Mouse (Mus musculus) layer of hippocampus, postnatal 10 days (tissue): ENCODE measurements at regions not wholly inside any gene's neighbourhood (a gene's known extent, or its start where the extent isn't known, plus 50 kb on each side); places are given as distances from the start of the nearest gene placed in this dataset.

Experiments used
- DNase-seq, 2 experiments: peaks; one replicate each; pipeline ENCODE4 v3.0.0; 2021; ENCODE audit warnings: low spot score in 2 of 2

DNA sequence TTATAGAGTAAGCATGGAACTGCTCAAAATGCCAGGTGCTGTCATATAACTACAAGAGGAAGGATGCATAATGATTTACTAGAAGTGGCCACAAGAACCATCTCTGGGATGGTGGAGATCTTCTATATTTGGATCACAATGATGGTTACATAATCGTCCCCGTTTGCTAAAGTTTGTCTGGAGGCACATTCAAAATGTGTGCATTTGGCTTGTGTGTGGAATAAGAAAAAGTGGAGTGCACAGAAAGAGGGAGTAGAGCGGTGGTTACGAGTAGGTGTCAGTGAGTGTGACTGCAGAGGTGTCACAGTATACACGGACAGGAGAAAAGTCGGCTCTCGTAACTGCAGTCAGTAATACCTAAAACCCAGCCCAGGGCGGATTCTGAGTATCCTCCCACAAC, 238.3 kb upstream of the Cnr1 start:
- no peak for DNase-seq

DNA sequence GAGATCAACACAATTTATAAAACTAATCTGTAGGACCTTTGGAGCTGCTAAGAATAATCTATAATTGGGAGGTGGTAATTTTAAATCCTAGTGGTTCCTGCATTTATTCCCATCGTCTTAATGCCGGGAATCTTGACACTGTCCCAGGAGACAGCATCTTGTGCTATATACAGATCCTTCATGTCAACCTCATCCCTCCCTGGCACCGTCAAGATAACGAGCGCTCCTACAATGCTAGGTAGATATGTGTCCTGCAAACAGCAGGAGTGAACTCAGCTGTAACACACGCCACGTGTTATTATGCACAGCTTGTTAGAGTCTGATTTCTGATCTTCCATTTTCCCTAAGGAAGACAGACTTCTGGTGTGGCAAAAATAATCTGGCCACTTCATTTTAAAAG, 237.0 kb upstream of the Cnr1 start:
- no peak for DNase-seq

DNA sequence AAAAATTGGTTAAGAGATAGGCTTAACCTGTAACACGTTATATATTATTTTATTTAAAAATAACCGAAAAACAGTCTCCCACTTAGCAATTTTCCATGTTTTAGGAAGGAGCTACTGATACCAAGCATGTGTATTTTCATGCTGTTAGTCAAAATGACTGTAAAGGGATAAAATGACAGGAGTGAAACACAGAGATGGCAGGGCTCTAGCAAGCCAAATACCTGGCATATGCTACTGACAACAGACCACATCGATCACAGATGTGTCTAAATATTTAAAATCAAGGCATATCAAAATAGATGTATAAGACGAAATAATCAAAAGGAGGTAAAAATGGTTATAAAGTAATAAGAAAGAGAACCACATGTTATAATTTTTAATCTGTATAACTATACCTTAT, 231.0 kb upstream of the Cnr1 start:
- no peak for DNase-seq

DNA sequence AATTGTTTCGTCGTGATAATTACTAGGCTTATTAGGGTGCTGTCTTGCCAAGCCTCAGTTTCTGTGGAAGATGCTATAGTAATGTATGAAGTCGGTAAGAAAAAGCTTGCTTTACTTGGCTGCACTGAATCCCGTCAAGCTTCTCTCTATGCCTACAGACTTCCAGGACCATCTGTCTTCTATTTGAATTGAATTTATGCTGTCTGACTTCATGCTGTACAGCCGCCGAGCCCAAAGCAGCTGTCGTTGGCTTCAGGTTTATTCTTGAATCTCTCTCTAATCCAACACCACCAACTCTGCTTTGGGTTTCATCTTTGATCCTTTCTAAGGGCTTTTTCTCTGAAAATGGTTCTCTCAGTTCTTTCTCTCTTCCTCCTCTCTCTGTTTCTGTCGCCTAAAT, 227.4 kb upstream of the Cnr1 start:
- no peak for DNase-seq

DNA sequence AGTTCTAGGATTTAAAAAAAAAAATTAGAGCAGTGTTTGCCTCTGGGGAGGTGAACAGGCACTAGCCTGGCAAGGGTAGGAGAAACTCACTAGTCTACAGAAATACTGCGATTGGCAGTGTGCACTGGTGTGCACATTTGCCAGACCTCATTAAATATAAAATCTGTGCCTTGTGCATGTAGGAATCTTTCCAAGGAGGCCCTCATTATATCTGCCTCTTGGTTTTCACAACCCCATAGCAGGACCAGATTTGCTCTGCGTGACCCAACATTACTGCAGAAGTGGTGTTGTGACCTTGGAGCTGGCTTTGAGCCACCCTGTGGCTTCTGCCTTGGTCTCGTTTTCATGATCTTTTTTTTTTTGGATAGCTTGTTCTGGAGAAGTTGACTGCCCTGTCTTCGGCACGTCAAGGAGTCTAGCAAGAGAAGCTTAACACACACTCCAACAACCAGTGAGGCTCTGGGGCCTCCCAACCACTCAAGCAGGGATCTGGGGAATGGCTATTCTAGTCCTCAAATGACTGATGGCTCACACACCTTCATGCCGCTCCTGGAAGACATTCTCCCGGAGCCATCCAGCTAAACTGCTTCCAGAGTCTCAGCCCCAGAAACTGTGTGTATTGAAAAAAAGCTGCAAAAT, 222.2 kb upstream of the Cnr1 start:
- peak in 1 of 2 experiments; percentile 30 for DNase-seq

DNA sequence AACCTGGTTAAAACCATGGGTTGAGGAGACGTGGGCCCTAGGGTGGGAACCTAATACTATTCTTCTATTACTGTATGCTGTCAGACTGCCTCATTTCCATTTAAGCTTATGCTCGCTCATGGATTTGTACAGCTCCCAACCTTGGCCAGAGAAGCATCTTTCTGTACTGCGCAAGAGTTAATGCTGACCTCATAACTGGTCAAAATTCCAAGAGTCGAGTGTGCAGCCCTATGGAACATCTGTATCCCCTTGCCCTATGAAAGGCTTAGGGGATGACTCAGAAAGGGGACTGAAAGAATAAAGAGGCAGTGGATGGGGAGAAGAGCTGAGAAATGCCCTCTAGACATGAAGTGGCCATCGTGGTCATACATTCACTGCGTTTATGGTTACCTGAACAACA, 218.7 kb upstream of the Cnr1 start:
- no peak for DNase-seq

GRCm38 (mm10) chr4:33706785-33707184, 217.6 kb upstream of the Cnr1 start:
- no peak for DNase-seq

- DNase-seq: no peak
Observed at GRCm38 (mm10) chr4:33716475-33717117, 207.8 kb upstream of the Cnr1 start.

GRCm38 (mm10) chr4:33720972-33721371, 203.4 kb upstream of the Cnr1 start:
- peak in 1 of 2 experiments; percentile 1 for DNase-seq

DNA sequence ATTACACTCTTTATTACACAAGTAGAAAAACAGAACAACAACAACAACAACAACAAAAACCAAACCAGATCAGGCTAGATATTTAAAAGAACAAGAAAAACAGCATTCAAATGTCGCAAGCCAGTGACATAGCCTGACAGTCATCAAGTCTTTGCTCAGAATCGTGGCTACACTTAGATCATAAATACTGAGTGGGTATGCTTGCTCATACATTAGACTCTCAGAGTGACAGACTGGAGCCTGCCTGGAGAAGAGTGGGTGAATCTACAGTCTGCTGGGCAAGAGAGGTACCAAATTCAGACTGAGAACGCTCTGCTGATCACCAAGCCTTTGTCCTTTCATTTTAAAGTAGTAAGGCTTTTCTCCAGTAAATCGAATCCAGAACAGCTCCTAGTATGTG, 202.4 kb upstream of the Cnr1 start:
- peak; percentile 1 to 6 for DNase-seq

- no peak for DNase-seq
Observed at GRCm38 (mm10) chr4:33731837-33732236, 192.6 kb upstream of the Cnr1 start.

DNA sequence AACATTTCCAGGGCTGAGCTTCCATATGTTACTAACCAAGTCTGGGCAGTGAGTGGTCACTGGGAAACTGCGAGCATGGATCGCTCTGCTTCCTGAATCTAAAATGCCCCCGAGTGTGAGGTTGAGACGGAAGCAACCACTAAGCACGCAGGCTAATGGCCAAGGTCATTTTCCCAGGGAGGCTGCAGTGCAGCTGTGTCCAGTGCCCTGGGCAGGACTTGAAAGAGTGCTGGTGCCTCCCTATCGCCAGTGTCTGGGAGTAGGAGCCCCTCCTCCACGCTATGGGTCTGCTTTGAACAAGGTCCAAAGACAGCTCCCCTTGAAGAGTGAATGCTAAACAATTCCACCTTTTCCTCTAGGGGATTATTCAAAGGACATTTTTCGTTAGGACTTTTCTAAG, 189.5 kb upstream of the Cnr1 start:
- peak; percentile 30 to 45 for DNase-seq

DNA sequence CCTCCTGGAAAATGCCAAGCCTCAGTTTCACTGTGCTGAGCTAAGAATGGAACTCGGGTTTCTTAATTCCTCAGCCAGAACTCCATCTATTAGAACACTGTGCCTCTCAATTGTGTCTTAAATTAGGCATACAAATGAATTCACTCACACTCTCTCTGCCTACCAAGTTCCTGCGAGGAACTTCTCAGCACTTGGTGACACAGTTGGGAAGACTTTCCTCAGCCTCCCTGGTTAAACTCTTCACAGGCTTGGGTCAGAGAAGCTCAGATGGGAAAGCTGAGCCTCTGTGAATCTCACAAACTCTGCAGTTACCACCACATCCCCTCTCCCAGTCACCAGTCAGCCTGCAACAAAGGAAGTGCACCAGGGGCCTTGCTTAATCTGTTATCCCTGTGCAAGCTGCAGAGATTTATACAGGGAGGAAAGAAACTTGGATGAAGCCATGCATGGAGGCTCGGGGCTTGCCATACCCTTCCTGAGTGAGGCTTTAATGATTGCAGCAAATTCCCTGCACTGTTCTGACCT, 188.9 kb upstream of the Cnr1 start:
- peak in 1 of 2 experiments; percentile 52 for DNase-seq

DNA sequence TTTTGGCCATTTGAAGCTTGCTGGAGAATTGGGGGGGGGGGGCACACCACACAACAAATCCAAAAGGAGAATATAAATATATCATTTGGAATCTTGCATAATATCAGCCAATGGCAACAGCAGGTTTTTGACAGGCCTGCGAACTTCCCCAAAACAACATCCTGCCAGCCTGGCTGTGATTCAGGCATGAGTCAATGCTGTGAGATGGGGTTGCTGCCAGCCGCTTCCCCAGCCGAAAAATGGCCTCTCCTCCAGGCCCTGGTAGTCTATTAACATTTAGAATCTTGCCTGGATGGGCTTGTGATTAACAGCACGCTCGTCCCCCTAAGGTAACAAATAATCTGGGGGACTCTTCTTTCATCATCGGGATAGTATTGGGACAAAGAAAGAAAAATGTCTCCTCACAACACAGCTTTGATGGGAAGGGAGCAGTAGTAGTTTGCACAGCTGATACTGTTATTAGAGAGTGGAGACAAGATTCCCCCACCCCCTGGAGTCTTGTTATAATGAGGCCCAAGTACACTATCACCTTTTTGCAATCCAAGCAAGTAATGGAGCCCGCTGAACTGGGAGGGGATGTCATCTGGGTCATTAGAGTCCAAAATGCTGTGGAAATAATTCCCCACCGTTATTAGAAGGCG, 188.2 kb upstream of the Cnr1 start:
- peak; percentile 69 to 79 for DNase-seq

GRCm38 (mm10) chr4:33737337-33737736, 187.1 kb upstream of the Cnr1 start:
- DNase-seq: no peak

DNA sequence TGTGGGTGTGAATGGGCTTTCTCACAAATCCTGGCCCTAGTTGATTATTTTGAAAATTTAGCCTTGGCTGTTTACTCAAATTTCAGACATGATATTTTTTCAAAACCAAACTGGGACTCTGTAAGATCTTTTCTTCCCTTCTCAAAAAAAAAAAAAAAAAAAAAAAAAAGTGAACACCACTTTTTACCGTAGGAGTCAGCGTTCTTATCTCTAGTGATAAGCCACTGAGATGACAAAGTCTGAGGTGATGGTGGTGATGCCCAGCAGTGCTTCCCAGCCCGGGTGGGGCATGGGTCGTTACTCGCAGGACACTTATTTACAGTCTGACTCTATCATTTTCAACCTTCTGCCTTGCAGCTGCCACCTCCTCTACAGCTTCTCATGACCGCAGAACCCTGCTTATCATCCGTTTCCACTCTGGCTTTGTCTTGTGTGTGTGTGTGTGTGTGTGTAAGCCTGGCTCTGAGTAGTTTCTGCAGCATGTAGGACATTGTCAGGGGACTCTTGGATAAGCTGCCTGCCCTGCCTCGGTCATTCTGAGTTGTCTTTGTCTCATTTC, 186.5 kb upstream of the Cnr1 start:
- DNase-seq: no peak

GRCm38 (mm10) chr4:33739211-33739904, 185.0 kb upstream of the Cnr1 start:
- DNase-seq: no peak

GRCm38 (mm10) chr4:33740982-33741381, 183.4 kb upstream of the Cnr1 start:
- no peak for DNase-seq

DNA sequence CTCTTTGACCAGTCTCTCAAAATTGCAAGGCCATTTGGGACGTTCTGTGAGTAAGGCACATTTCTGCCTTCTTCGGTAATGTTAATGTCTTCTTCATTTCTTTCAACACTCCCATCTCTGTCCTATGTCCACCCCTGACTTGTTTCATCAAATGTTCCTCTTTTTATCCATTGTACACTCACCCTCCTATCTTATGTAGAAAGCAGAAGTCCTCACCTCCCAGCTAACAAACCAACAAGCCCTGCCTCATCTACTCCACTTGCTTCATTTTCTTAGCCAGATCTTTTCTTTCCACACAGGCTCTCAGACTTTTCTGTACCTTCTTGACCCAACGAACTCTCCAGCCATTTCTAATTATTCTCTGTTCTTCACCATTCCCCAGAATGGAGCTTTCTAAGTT, 179.2 kb upstream of the Cnr1 start:
- no peak for DNase-seq

GRCm38 (mm10) chr4:33747316-33747895, 177.0 kb upstream of the Cnr1 start:
- DNase-seq: no peak

GRCm38 (mm10) chr4:33767721-33768120, 156.7 kb upstream of the Cnr1 start:
- no peak for DNase-seq
